Mouse (Mus musculus): ENCODE measurements around the gene Hip1r. TPM values are rescaled to one million over a fixed set of nuclear protein-coding genes. Genes with fewer than 3 reads are reported as not detected.

Gene Hip1r
- polyA plus RNA-seq (2014; fragmentation: Illumina TruSeq; extraction: RNeasy Lipid Tissue Mini Kit (QIAGEN cat#74804)) = 0.54 TPM

DNA sequence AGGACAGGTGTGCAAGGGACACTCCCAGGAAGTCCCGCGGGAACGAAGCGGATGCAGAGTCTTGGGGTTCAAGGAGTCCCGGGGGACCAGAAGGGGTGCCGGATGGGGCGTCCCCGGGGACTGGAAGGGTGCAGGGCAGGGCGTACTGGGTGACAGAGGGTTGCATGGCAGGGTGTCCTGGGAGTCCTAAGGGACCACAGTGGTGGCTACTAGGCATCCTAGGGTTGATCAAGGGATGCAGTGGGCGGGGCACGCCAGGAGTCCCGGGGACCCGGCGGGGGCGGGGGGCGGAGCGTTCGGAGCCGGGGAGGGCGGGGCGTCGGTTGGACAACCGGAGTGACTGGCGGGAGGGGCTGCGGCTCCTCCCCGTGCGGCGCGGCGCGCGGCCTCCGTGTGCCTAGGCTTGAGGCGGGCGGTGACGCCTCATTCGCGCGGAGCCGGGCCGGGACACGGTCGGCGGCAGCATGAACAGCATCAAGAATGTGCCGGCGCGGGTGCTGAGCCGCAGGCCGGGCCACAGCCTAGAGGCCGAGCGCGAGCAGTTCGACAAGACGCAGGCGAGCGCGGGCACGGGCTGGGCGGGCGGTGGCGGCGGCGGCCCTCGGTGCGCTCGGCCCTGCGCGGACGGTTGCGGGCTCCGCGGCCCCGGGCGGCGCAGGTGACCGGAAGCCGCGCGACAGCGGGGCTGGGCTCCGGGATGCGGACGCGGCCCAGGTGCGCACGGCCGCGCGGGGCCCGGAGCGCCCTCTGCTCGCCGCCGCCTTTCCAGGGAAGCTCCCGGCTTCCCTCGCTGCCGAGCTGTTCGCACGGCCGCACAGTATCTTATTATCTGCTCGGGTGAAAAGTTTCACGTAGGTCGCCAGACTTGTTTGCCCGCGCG, at the start of gene Hip1r:
TSS of gene Hip1r (plus strand) at position 330 of the 880 bp plus-strand sequence.

DNA sequence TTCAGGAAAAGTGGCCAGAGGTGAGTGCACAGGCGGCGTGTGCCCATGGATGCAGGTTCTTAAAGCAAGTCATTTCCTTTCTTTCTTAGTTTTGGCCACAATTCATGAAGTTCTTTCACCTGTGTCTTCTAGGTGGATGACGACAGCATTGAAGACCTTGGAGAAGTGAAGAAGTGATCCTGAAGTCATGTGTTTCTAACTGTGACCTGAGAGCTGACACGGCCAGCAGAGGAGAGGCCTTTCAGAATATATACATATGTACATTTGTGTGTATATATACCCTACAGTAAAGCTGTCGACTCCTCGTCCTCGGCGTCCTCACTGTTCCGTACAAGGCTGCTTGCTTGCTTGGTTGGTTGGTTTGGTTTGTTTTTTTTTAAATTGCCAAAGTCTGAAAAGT, 46.3 kb upstream of the Hip1r start, which contains the start of gene Gm43518:
TSS of gene Gm43518 (plus strand) at position 301 of the 400 bp plus-strand sequence.

DNA sequence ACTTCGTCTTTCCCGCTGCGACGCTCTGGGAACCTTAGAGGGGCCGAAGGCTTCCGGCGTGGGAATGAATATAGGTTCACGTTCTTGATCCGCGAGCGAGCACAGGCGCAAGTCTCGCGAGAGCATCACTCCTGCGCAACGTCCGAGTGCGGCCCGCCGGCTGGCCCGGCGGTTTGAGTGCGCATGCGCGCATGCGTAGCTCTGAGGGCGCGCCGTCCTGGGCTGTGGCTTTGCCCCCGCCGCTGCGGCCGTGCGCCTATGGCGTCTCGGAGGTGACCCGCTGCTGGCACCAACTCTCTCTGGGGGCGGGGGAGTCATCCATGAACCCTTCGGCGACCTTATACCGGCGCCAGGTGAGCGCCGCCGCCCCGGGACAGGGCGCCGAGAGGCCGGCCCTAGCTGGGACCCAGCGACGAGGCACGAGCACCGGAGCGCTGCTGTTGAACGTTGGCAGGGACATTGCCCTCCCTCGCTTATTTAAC, 42.9 kb upstream of the Hip1r start, which contains the start of gene Ccdc62:
TSS of gene Ccdc62 (plus strand) at position 172 of the 482 bp plus-strand sequence.

DNA sequence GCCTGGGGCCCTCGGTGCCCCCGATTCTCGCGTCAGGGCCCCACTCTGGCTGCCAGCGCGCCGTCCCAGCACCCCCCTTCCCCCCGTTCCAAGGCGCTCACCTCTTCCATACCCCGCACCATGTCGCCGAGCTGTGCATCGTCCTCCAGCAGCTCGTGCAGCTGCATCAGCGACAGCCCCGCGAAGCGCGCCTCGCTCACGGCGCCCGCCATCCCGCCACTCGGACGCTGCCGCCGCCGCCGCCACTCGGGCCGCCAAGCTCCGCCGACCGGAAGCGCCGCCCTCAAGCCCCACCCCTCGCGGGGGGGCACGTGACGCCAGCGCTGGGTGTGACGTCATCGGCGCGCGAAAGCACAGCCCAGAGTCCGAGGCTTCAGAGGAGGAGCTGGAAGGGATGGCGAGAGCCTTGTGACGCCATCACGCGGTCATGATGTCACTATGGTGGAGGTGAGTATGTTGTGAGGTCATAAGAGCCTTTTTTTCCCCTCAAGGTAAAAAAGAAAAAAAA, 58.6 kb downstream of the Hip1r start, which contains the start of gene Vps37b:
TSS of gene Vps37b (minus strand) at position 270 of the 508 bp plus-strand sequence.

Other genes starting within 250 kb of the Hip1r start
- 314 TPM for gene Rsrc2, start 224.2 kb upstream of the Hip1r start, polyA plus RNA-seq (2014; fragmentation: Illumina TruSeq; extraction: RNeasy Lipid Tissue Mini Kit (QIAGEN cat#74804))
- gene Kntc1, start 223.9 kb upstream of the Hip1r start, polyA plus RNA-seq (2014; fragmentation: Illumina TruSeq; extraction: RNeasy Lipid Tissue Mini Kit (QIAGEN cat#74804)) = 13.3 TPM
- 0.23 TPM for gene Hcar2, start 108.1 kb upstream of the Hip1r start, polyA plus RNA-seq (2014; fragmentation: Illumina TruSeq; extraction: RNeasy Lipid Tissue Mini Kit (QIAGEN cat#74804))
- gene Hcar1, start 93.6 kb upstream of the Hip1r start, polyA plus RNA-seq (2014; fragmentation: Illumina TruSeq; extraction: RNeasy Lipid Tissue Mini Kit (QIAGEN cat#74804)) = 0.97 TPM
- 351 TPM for gene Denr, start 66.5 kb upstream of the Hip1r start, polyA plus RNA-seq (2014; fragmentation: Illumina TruSeq; extraction: RNeasy Lipid Tissue Mini Kit (QIAGEN cat#74804))
- not detected for gene Gm43518, start 46.2 kb upstream of the Hip1r start, polyA plus RNA-seq (2014; fragmentation: Illumina TruSeq; extraction: RNeasy Lipid Tissue Mini Kit (QIAGEN cat#74804))
- gene Ccdc62, start 42.9 kb upstream of the Hip1r start, polyA plus RNA-seq (2014; fragmentation: Illumina TruSeq; extraction: RNeasy Lipid Tissue Mini Kit (QIAGEN cat#74804)) = 3.0 TPM
- gene Vps37b, start 58.6 kb downstream of the Hip1r start, polyA plus RNA-seq (2014; fragmentation: Illumina TruSeq; extraction: RNeasy Lipid Tissue Mini Kit (QIAGEN cat#74804)) = 6.2 TPM
- gene Abcb9, start 122.2 kb downstream of the Hip1r start, polyA plus RNA-seq (2014; fragmentation: Illumina TruSeq; extraction: RNeasy Lipid Tissue Mini Kit (QIAGEN cat#74804)) = 0.14 TPM
- 0.74 TPM for gene Ogfod2, start 138.7 kb downstream of the Hip1r start, polyA plus RNA-seq (2014; fragmentation: Illumina TruSeq; extraction: RNeasy Lipid Tissue Mini Kit (QIAGEN cat#74804))
- gene Arl6ip4, start 142.5 kb downstream of the Hip1r start, polyA plus RNA-seq (2014; fragmentation: Illumina TruSeq; extraction: RNeasy Lipid Tissue Mini Kit (QIAGEN cat#74804)) = 3.5 TPM